Mouse (Mus musculus): Measurements from ENCODE around the gene Gm20517. TPM values are rescaled to one million over a fixed set of nuclear protein-coding genes. Genes with fewer than 3 reads are reported as not detected.

The Gm20517 gene
- 0.47 and 1.2 TPM in 2 replicates for polyA plus RNA-seq (2015; fragmentation: Nextera tagmentation; extraction: Ambion mirVana)

DNA sequence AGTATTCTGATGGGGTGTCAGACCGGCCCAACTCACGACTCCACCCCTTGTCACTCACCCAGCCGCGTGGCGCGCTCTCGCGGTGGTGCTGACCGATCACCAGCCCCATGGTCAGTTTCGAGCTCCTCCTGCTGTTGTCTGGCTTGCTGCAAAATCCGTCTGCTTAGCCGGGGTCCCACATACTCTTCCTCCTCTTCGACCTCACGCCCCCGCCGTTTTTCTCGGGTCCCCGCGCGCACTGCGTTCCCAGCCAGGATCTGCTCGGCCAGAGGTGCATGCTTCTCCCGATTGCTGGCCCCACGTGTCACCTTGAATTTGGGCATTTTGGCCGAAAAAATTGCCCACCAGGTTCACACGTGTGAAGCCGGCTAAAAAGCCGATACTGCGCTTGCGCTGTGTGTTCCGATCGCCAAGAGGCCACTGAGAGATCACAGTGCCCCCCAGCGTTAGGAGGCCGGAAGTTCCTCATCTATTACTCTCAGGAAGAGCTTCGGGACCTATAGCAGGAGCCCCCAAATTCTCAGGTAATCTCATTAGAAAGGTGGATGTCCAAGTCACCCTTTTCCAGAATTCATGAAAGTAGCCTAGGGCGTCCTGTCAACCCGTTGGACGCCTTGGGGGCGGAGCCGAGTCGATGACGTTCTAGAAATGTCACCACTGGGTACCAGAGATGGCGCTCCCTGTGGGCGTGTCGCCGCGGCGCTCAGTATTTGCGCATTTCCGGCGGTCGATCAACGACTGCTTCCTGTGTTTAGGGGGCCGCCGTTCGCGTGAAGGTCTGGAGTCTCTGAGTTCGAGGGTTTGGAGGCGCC, at the start of gene Gm20517, which contains the start of the genes Bysl and Med20:
Gene Gm20517, plus strand, starts transcription at position 741 of the 812 bp plus-strand sequence.
Gene Bysl, minus strand, starts transcription at position 644 of the 812 bp plus-strand sequence.
Gene Med20, plus strand, starts transcription at position 734 of the 812 bp plus-strand sequence.
- Histone ChIP-seq H3K27me3 (replicated peaks; ENCODE audit: control insufficient read depth, insufficient read depth, low read length) (no peaks in the 10 kb centered on the region), H3K4me2 (replicated peaks; ENCODE audit: low read depth) (peak within 1 kb of the TSS; percentile 92), H3K4me1 (replicated peaks; ENCODE audit: control insufficient read depth, insufficient read depth, low read length) (peaks cover 6% of the 10 kb centered on the region; the same call in 1 of the 2 replicates), H3K9ac (ENCODE audit: low read depth, low read length) (peak within 1 kb of the TSS; percentile 71), H3K36me3 (ENCODE audit: control insufficient read depth, insufficient read depth) (peaks cover 20% of the 10 kb centered on the region), H3K27ac (ENCODE audit: low read depth, low read length) (peak within 1 kb of the TSS; percentile 50), H3K4me3 (ENCODE audit: low read depth, low read length) (peak within 1 kb of the TSS; percentile 68), H3K9me3 (ENCODE audit: control insufficient read depth) (no peaks in the 10 kb centered on the region)
- peak; percentile 95 for ATAC-seq
- TF ChIP-seq CTCF (IDR thresholded peaks at IDR 0.05; ENCODE audit: low read depth) = peak; percentile 89
- WGBS = 0% methylated on average over 59 of the region's 59 CpGs

- Histone ChIP-seq H3K36me3 (ENCODE audit: control insufficient read depth, insufficient read depth) (no peaks in the 10 kb centered on the region), H3K4me3 (ENCODE audit: low read depth, low read length) (no peak overlapping the region), H3K4me2 (replicated peaks; ENCODE audit: low read depth) (no peak overlapping the region), H3K9me3 (ENCODE audit: control insufficient read depth) (no peaks in the 10 kb centered on the region), H3K4me1 (replicated peaks; ENCODE audit: control insufficient read depth, insufficient read depth, low read length) (no peaks in the 10 kb centered on the region), H3K9ac (ENCODE audit: low read depth, low read length) (no peak overlapping the region), H3K27me3 (replicated peaks; ENCODE audit: control insufficient read depth, insufficient read depth, low read length) (no peaks in the 10 kb centered on the region), H3K27ac (ENCODE audit: low read depth, low read length) (no peak overlapping the region)
- TF ChIP-seq CTCF (IDR thresholded peaks at IDR 0.05; ENCODE audit: low read depth) = no peak
- WGBS = 79% methylated on average over 6 of the region's 6 CpGs
- no peak for ATAC-seq
Measured at GRCm38 (mm10) chr17:47562875-47563274, 48.5 kb upstream of the Gm20517 start.

DNA sequence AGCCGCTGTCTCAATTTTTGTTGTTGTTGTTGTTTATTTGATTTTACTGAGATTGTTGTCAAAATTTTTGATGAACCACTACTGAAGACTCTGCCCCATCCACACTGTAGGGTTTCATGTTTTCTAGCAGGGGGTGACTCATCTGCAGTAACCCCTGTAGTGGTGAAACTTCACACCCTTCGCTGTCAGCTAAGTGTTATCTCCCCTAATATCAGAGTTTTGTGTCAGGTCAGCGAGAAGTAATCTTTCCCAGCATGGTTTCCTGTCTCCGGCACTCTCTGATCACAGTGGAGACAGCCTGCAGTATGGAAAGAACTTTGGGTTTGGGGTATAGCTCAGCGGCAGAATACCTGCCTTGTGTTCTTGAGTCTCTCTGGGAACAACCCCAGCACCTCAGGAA, 46.8 kb upstream of the Gm20517 start:
- Histone ChIP-seq H3K4me2 (replicated peaks; ENCODE audit: low read depth) (no peak overlapping the region), H3K4me1 (replicated peaks; ENCODE audit: control insufficient read depth, insufficient read depth, low read length) (no peaks in the 10 kb centered on the region), H3K9me3 (ENCODE audit: control insufficient read depth) (no peaks in the 10 kb centered on the region), H3K27me3 (replicated peaks; ENCODE audit: control insufficient read depth, insufficient read depth, low read length) (no peaks in the 10 kb centered on the region), H3K9ac (ENCODE audit: low read depth, low read length) (no peak overlapping the region), H3K27ac (ENCODE audit: low read depth, low read length) (no peak overlapping the region), H3K36me3 (ENCODE audit: control insufficient read depth, insufficient read depth) (no peaks in the 10 kb centered on the region), H3K4me3 (ENCODE audit: low read depth, low read length) (no peak overlapping the region)
- TF ChIP-seq CTCF (IDR thresholded peaks at IDR 0.05; ENCODE audit: low read depth) = no peak
- no peak for ATAC-seq
- WGBS = 75% methylated on average over 5 of the region's 5 CpGs

DNA sequence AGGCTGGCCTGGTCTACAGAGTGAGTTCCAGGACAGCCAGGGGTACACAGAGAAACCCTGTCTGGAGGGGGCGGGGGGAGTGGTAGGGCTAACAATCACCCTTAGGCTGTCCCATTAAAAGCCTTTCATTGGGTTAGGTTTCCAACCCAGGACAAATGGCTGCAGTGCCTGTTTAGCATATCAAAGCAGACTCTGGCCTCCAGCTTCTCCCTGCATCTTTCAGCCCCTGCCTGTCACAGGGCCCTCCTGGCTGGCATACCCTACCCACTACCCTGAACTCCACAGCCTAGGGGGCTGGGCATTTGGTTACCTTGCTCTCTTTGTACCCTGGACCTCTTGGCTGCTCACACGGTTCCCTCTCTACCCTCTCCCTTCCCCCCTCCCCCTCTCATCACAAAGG, 45.3 kb upstream of the Gm20517 start:
- Histone ChIP-seq H3K4me3 (ENCODE audit: low read depth, low read length) (no peak overlapping the region), H3K9ac (ENCODE audit: low read depth, low read length) (no peak overlapping the region), H3K4me1 (replicated peaks; ENCODE audit: control insufficient read depth, insufficient read depth, low read length) (no peaks in the 10 kb centered on the region), H3K4me2 (replicated peaks; ENCODE audit: low read depth) (no peak overlapping the region), H3K36me3 (ENCODE audit: control insufficient read depth, insufficient read depth) (no peaks in the 10 kb centered on the region), H3K27ac (ENCODE audit: low read depth, low read length) (no peak overlapping the region), H3K27me3 (replicated peaks; ENCODE audit: control insufficient read depth, insufficient read depth, low read length) (no peaks in the 10 kb centered on the region), H3K9me3 (ENCODE audit: control insufficient read depth) (no peaks in the 10 kb centered on the region)
- WGBS = 51% methylated on average over 2 of the region's 2 CpGs
- ATAC-seq = no peak
- no peak for TF ChIP-seq CTCF (IDR thresholded peaks at IDR 0.05; ENCODE audit: low read depth)

GRCm38 (mm10) chr17:47567271-47567670, 44.1 kb upstream of the Gm20517 start:
- no peak overlapping the region for H3K9ac ChIP-seq (ENCODE audit: low read depth, low read length)
- WGBS = 47% methylated on average over 3 of the region's 3 CpGs
- peak overlapping the region; percentile 28; the same call in 1 of the 2 replicates for H3K27ac ChIP-seq (ENCODE audit: low read depth, low read length)
- H3K4me2 ChIP-seq (replicated peaks; ENCODE audit: low read depth) = no peak overlapping the region
- no peak for TF ChIP-seq CTCF (IDR thresholded peaks at IDR 0.05; ENCODE audit: low read depth)
- no peaks in the 10 kb centered on the region for H3K4me1 ChIP-seq (replicated peaks; ENCODE audit: control insufficient read depth, insufficient read depth, low read length)
- no peaks in the 10 kb centered on the region for H3K27me3 ChIP-seq (replicated peaks; ENCODE audit: control insufficient read depth, insufficient read depth, low read length)
- no peak for ATAC-seq
- H3K36me3 ChIP-seq (ENCODE audit: control insufficient read depth, insufficient read depth) = no peaks in the 10 kb centered on the region
- H3K4me3 ChIP-seq (ENCODE audit: low read depth, low read length) = no peak overlapping the region
- no peaks in the 10 kb centered on the region for H3K9me3 ChIP-seq (ENCODE audit: control insufficient read depth)

GRCm38 (mm10) chr17:47568389-47568788, 43.0 kb upstream of the Gm20517 start:
- WGBS = 91% methylated on average over 3 of the region's 3 CpGs

More at GRCm38 (mm10) chr17:47568389-47568788, 43.0 kb upstream of the Gm20517 start:
- Histone ChIP-seq H3K4me3 (ENCODE audit: low read depth, low read length) (no peak overlapping the region), H3K36me3 (ENCODE audit: control insufficient read depth, insufficient read depth) (no peaks in the 10 kb centered on the region), H3K27ac (ENCODE audit: low read depth, low read length) (no peak overlapping the region), H3K9ac (ENCODE audit: low read depth, low read length) (no peak overlapping the region), H3K4me2 (replicated peaks; ENCODE audit: low read depth) (no peak overlapping the region), H3K4me1 (replicated peaks; ENCODE audit: control insufficient read depth, insufficient read depth, low read length) (no peaks in the 10 kb centered on the region), H3K9me3 (ENCODE audit: control insufficient read depth) (no peaks in the 10 kb centered on the region), H3K27me3 (replicated peaks; ENCODE audit: control insufficient read depth, insufficient read depth, low read length) (no peaks in the 10 kb centered on the region)
- no peak for ATAC-seq
- TF ChIP-seq CTCF (IDR thresholded peaks at IDR 0.05; ENCODE audit: low read depth) = no peak
